Mouse (Mus musculus): ENCODE results near the gene Nr2f2. TPM values are rescaled to one million over a fixed set of nuclear protein-coding genes. Genes with fewer than 3 reads are reported as not detected.
A peak's percentile ranks its signal among the peaks of the same experiment; 100 is the strongest.

The Nr2f2 gene
- polyA plus RNA-seq (2012; rRNA removed) = 193 and 288 TPM in 2 replicates

DNA sequence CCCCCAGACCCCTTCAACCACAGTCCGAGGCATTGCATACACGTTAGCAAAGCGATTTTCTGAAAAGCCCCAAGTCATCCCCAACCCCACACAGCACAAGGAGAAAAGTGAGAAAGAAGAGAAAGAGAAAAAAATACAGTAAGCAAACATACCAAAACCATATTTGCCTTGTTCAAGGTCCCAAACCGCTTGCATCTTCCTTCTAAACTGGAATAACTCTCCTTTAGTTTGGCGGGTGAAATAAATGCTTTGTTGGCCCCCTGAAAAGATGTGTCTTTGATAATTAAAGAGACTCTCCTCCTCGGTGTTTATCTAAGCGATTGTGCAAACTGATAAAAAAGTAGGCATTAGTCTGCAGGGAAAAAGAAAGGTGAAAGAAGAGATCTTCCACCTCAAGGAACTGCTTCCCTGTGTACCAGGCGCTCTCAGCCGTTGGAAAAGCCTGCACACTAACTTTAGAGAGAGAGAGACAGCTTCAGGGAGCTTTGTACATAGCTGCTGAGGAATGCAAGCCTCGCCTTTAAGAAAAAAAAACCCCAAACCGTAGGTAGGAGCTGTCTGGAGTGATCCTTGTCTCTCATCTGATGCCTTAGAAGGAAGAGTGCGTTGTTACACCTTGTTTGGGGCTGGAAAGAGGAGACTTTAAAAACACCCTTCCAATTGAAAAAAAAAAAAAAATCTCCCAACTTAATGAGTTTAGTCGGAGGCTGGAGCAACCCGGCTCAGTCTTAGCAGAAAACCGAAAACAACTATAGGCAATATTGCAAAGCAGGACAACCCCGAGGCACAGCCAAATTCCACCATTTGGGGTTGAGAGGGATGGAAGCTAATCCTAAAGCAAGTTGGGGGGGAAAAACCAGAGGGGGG lies at the start of gene Nr2f2:
Nr2f2 (minus strand) TSS at position 795 of the 867 bp plus-strand sequence.
- Histone ChIP-seq H3K36me3 (ENCODE audit: control insufficient read depth, insufficient read depth, low read length) (no peaks in the 10 kb centered on the region), H3K4me1 (ENCODE audit: control insufficient read depth, insufficient read depth, low read length) (peaks cover 12% of the 10 kb centered on the region), H3K27ac (ENCODE audit: insufficient read depth, low read depth, low read length) (peak within 1 kb of the TSS; percentile 98), H3K27me3 (replicated peaks; ENCODE audit: control insufficient read depth, insufficient read depth, low read length) (no peaks in the 10 kb centered on the region), H3K4me3 (ENCODE audit: insufficient read depth, low read depth, low read length) (peak within 1 kb of the TSS; percentile 92)
- WGBS = 4% methylated on average over 16 of the region's 16 CpGs
- TF ChIP-seq CTCF (conservative IDR thresholded peaks at IDR 0.05; ENCODE audit: insufficient read depth, insufficient read length, low read depth, low read length) (no peak), POLR2A (IDR thresholded peaks at IDR 0.05; ENCODE audit: low read depth, low read length) (no peak)
- DNase-seq = peak; percentile 79

DNA sequence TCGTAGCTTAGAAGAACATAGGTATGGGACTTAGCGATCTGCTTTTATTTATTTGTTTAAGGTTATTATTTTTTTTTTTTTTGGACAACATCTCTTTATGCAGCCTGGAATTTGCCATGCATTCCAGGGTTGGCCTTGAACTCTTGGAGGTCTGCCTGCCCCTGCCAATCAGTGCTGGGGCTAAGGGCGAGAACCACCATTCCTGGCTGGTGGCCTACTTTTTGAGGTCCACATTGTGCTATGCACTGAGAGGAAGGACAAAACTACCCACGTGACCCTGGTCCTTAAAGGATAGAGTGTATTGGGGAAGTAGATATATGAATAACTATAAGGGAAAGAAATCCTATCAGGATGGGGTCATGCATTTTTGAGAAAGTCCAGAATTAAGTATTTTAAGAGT lies 47.9 kb upstream of the Nr2f2 start:
- TF ChIP-seq POLR2A (IDR thresholded peaks at IDR 0.05; ENCODE audit: low read depth, low read length) = no peak
- TF ChIP-seq CTCF (conservative IDR thresholded peaks at IDR 0.05; ENCODE audit: insufficient read depth, insufficient read length, low read depth, low read length) = no peak
- H3K36me3 ChIP-seq (ENCODE audit: control insufficient read depth, insufficient read depth, low read length) = no peaks in the 10 kb centered on the region; the same call in 1 of the 2 replicates
- H3K4me3 ChIP-seq (ENCODE audit: insufficient read depth, low read depth, low read length) = no peak overlapping the region
- WGBS = 83% methylated on average over 4 of the region's 4 CpGs
- H3K27me3 ChIP-seq (replicated peaks; ENCODE audit: control insufficient read depth, insufficient read depth, low read length) = no peaks in the 10 kb centered on the region
- no peak for DNase-seq
- no peaks in the 10 kb centered on the region for H3K4me1 ChIP-seq (ENCODE audit: control insufficient read depth, insufficient read depth, low read length)
- no peak overlapping the region for H3K27ac ChIP-seq (ENCODE audit: insufficient read depth, low read depth, low read length)

DNA sequence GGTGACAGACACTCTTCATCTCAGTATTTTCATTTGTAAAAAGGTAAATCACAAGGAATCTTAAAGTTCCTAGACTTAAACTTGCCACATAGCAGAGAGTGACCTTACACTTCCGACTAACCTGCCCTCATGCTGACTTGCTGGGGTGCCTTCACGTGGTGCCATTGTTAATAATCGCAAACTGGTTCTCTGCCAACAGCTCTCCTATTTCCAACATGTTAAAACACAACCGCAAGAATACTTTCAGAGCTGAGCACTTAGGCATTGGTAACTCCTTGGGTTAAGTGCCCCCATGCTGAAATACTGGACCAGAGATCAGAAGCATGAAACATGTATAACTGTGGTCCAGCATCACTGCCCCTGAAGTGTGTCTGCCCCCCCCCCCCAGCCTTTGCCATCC lies 47.1 kb upstream of the Nr2f2 start:
- no peak for TF ChIP-seq POLR2A (IDR thresholded peaks at IDR 0.05; ENCODE audit: low read depth, low read length)
- TF ChIP-seq CTCF (conservative IDR thresholded peaks at IDR 0.05; ENCODE audit: insufficient read depth, insufficient read length, low read depth, low read length) = no peak
- Histone ChIP-seq H3K27me3 (replicated peaks; ENCODE audit: control insufficient read depth, insufficient read depth, low read length) (no peaks in the 10 kb centered on the region), H3K36me3 (ENCODE audit: control insufficient read depth, insufficient read depth, low read length) (no peaks in the 10 kb centered on the region; the same call in 1 of the 2 replicates), H3K4me1 (ENCODE audit: control insufficient read depth, insufficient read depth, low read length) (no peaks in the 10 kb centered on the region), H3K27ac (ENCODE audit: insufficient read depth, low read depth, low read length) (no peak overlapping the region), H3K4me3 (ENCODE audit: insufficient read depth, low read depth, low read length) (no peak overlapping the region)
- WGBS = 43% methylated on average over 4 of the region's 4 CpGs
- no peak for DNase-seq

DNA sequence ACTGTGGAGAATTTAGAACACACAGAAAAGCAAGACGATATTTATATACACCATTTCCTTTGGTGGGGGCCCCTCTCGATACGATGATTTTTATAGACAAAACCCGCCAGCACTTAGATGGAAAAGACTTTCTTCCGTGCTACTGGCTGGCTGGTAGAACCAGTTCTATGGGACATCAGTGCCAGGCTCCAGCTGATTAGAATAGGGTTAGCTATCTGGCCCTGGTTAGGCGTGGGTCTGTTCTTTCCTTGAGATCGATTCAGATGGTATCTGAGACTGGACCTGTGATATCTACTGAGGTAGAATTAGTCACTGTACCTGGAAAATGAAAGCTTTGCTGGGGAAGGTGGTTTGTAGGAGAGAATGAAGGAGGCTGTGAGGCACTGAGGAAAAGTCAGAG lies 46.4 kb upstream of the Nr2f2 start:
- Histone ChIP-seq H3K36me3 (ENCODE audit: control insufficient read depth, insufficient read depth, low read length) (no peaks in the 10 kb centered on the region; the same call in 1 of the 2 replicates), H3K4me3 (ENCODE audit: insufficient read depth, low read depth, low read length) (no peak overlapping the region), H3K27ac (ENCODE audit: insufficient read depth, low read depth, low read length) (no peak overlapping the region), H3K27me3 (replicated peaks; ENCODE audit: control insufficient read depth, insufficient read depth, low read length) (no peaks in the 10 kb centered on the region), H3K4me1 (ENCODE audit: control insufficient read depth, insufficient read depth, low read length) (no peaks in the 10 kb centered on the region)
- no peak for DNase-seq
- no peak for TF ChIP-seq CTCF (conservative IDR thresholded peaks at IDR 0.05; ENCODE audit: insufficient read depth, insufficient read length, low read depth, low read length)
- no peak for TF ChIP-seq POLR2A (IDR thresholded peaks at IDR 0.05; ENCODE audit: low read depth, low read length)
- WGBS = 76% methylated on average over 7 of the region's 7 CpGs

DNA sequence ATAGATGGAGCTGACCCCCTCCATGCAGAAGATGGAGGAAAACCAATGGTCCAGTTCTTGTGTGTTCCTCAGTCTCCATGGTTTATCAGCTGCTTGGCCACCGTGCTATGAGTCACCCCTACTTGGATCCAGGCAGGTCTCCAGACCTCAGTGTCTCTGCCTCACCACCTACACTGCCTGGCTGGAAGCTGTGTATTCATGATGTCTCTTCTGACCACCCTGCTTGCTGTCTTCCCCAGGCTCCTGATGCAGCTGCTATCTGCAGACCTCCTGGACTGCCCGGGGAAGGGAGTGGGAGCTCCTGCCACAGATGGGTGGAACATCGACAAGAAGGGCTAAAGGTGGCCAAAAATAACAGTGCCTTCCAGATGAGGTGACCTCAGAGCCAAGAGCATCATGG lies 43.8 kb upstream of the Nr2f2 start:
- Histone ChIP-seq H3K4me3 (ENCODE audit: insufficient read depth, low read depth, low read length) (no peak overlapping the region), H3K27me3 (replicated peaks; ENCODE audit: control insufficient read depth, insufficient read depth, low read length) (no peaks in the 10 kb centered on the region), H3K4me1 (ENCODE audit: control insufficient read depth, insufficient read depth, low read length) (peaks cover 5% of the 10 kb centered on the region), H3K27ac (ENCODE audit: insufficient read depth, low read depth, low read length) (no peak overlapping the region), H3K36me3 (ENCODE audit: control insufficient read depth, insufficient read depth, low read length) (no peaks in the 10 kb centered on the region; the same call in 1 of the 2 replicates)
- TF ChIP-seq POLR2A (IDR thresholded peaks at IDR 0.05; ENCODE audit: low read depth, low read length) (no peak), CTCF (conservative IDR thresholded peaks at IDR 0.05; ENCODE audit: insufficient read depth, insufficient read length, low read depth, low read length) (no peak)
- WGBS = 53% methylated on average over 3 of the region's 3 CpGs
- DNase-seq = no peak

DNA sequence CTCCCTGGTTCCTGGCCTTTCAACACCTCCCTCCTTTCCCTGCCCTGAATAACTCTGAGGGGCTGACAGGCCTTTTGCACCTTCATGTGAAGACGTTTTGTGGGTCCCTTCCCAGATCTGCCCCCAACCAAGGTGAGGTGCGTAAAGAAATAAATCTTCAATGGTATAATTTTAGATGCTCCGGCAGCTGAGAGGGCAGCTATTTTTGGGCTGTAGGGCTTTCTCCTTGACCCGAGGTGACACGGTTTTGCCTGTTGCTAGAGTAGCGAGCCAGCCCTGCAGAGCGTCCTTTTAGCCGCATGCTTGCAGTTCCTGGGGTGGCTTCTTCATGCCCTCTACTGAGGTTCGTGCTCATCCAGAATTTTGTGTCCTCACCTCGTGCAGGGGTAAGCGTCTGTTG lies 43.4 kb upstream of the Nr2f2 start:
- 69% methylated on average over 11 of the region's 11 CpGs for WGBS
- peak overlapping the region; percentile 14; the same call in 1 of the 2 replicates for H3K27ac ChIP-seq (ENCODE audit: insufficient read depth, low read depth, low read length)

DNA sequence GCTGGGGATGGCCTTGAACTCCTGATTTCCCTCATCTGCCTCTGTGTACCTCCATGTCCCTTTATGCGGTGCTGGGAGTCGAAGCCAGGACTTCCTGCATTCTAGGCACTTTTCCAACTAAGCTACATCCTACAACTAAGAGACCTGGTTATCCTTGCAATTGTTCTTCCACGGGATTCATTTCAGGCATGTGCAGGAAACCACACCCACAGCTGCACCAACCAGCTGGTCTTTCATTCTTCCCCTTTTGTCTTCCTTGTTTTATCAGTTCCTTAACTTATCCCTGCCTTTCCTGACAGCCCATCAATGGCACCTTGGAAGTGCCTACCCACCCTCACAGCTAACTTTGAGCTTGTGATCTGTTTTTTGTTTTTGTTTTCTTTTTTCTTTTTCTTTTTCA lies 42.3 kb upstream of the Nr2f2 start:
- 66% methylated on average over 3 of the region's 3 CpGs for WGBS
- H3K27ac ChIP-seq (ENCODE audit: insufficient read depth, low read depth, low read length) = no peak overlapping the region
- TF ChIP-seq CTCF (conservative IDR thresholded peaks at IDR 0.05; ENCODE audit: insufficient read depth, insufficient read length, low read depth, low read length) (no peak), POLR2A (IDR thresholded peaks at IDR 0.05; ENCODE audit: low read depth, low read length) (no peak)

More for the DNA sequence above, 43.4 kb upstream of the Nr2f2 start:
- Histone ChIP-seq H3K27me3 (replicated peaks; ENCODE audit: control insufficient read depth, insufficient read depth, low read length) (no peaks in the 10 kb centered on the region), H3K4me3 (ENCODE audit: insufficient read depth, low read depth, low read length) (no peak overlapping the region), H3K36me3 (ENCODE audit: control insufficient read depth, insufficient read depth, low read length) (no peaks in the 10 kb centered on the region; the same call in 1 of the 2 replicates), H3K4me1 (ENCODE audit: control insufficient read depth, insufficient read depth, low read length) (peaks cover 5% of the 10 kb centered on the region)
- DNase-seq = no peak
- TF ChIP-seq CTCF (conservative IDR thresholded peaks at IDR 0.05; ENCODE audit: insufficient read depth, insufficient read length, low read depth, low read length) (no peak), POLR2A (IDR thresholded peaks at IDR 0.05; ENCODE audit: low read depth, low read length) (no peak)

More for the DNA sequence above, 42.3 kb upstream of the Nr2f2 start:
- peaks cover 5% of the 10 kb centered on the region for H3K4me1 ChIP-seq (ENCODE audit: control insufficient read depth, insufficient read depth, low read length)
- no peaks in the 10 kb centered on the region for H3K27me3 ChIP-seq (replicated peaks; ENCODE audit: control insufficient read depth, insufficient read depth, low read length)
- H3K36me3 ChIP-seq (ENCODE audit: control insufficient read depth, insufficient read depth, low read length) = no peaks in the 10 kb centered on the region; the same call in 1 of the 2 replicates
- no peak overlapping the region for H3K4me3 ChIP-seq (ENCODE audit: insufficient read depth, low read depth, low read length)
- no peak for DNase-seq
